Mouse (Mus musculus): ENCODE measurements around the gene Klk1b5.
"Not testable (repeated sequence)": the region's sequence is repeated elsewhere in the genome, so short reads cannot be mapped to it uniquely, and the experiment has no call there.

Klk1b5 gene

GRCm38 (mm10) chr7:44215645-44216044, at the start of gene Klk1b5:
Gene Klk1b5 (plus strand): TSS chr7:44215945.
- DNase-seq (ENCODE audit: low read depth, low spot score), result no peak

DNA sequence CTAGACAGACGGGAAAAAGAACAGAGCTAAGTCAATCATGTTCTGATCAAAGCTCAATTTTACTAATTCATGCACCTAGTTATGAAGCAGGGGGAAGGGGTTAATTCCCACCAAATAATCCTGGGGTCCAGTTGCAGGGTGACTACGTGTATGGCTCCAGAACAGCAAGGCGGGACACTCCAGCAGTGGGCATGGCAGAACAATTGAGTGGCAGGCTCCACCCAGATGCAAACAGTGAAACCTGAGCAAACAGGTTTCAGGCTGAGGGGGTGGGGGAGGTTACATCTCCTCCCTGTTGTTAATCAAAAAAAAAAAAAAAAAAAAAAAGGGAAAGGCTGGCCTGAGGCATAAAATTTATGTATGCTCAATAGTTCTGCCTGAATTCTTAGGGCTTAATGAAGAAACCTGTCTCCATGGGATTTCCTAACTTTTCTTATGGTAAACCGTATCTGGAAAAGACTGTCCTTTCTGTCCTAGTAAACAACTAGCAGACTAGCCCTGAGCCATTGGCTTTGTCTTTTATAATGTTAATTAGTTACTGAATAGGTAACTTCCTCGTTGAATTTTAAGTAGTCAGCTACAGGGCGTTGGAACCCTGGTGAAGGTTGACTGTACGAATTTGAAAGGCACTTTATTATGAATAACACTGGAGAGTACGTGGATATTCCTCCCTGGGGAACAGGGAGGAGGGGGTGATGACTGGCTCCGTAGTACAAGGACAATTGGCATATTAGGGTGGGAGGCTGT, 36.3 kb upstream of the Klk1b5 start:
- peak; percentile 61 for DNase-seq (ENCODE audit: low read depth, low spot score)

DNA sequence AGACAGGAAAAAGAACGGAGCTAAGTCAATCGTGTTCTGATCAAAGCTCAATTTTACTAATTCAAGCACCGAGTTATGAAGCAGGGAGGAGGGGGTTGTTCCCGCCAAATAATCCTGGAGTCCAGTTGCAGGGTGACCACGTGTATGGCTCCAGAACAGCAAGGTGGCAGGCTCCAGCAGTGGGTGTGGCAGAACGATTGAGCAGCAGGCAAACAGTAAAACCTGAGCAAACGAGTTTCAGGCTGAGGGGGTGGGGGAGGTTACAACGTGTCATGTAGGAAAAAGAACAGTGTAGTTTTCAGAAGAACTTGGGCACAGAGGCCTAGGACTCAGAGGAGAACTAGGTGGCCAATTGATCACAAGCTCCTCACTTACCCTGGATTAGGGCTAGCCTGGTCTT, 29.2 kb upstream of the Klk1b5 start:
- DNase-seq (ENCODE audit: low read depth, low spot score), result not testable (repeated sequence)

GRCm38 (mm10) chr7:44187936-44188335, 27.8 kb upstream of the Klk1b5 start, which contains the start of gene Klk1b24:
Gene Klk1b24 (plus strand): TSS chr7:44188236.
- DNase-seq (ENCODE audit: low read depth, low spot score), result not testable (repeated sequence)

DNA sequence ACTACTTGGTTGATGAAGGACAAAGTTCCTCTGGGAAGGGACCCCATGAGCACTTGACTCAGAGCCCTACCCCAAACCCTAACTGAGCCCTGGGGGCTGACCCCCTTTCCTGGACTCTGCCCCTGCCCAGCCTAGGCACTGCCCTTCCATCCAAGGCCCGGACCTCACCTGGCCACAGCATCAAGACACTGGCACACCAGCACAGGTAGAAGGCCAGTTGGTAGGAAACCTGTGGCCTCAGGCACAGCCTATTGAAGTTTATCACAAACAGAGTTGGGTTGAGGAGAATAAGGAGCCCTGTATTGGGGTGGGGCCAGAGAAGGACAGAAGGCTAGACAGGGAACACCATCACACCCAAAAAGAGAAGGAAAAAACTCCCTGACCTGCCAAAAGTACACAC, 22.3 kb upstream of the Klk1b5 start:
- DNase-seq (ENCODE audit: low read depth, low spot score), result not testable (repeated sequence)

DNA sequence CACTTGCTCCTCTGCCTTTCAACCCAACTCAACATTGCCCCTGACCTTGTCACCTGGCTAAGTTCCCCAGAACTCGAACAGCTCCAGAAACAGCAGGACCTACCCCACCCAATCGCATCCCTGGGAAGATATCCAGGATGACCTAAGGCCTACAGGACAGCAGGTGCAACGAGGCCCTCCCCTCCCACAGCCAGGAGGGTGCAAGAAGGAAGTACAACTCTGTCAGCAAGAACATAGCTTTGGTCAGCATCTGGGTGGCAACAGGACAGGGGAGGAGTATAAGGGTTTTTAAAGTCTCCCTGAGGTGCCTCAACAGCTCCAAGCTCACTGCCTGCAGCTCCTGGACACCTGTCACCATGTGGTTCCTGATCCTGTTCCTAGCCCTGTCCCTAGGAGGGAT, 17.9 kb upstream of the Klk1b5 start, which contains the start of gene Klk1b3:
TSS of gene Klk1b3 (plus strand) at position 301 of the 400 bp plus-strand sequence.
- no peak for DNase-seq (ENCODE audit: low read depth, low spot score)

GRCm38 (mm10) chr7:44207135-44207534, 8.6 kb upstream of the Klk1b5 start, which contains the start of gene Klk1b4:
Gene Klk1b4 (plus strand): TSS chr7:44207435.
- not testable (repeated sequence) for DNase-seq (ENCODE audit: low read depth, low spot score)

DNA sequence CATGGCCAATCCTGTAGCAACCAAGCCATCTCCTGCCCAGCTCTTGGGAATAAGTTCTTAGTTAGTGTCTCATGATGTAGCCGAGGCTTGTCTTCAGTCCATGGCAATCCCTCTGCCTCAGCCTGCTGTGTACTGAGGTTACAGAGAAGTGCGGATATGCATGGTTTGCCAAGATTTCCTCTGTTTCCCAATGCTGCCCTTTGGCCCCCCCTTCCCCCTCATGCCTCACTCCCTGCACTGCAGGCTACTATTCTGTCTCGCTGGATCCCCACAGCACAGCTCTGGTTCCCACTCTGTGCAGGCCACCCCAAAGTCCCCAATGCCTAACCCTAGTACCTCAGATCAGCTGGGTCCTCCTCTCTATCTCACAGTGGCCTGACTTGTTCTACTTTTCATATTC, 7.4 kb upstream of the Klk1b5 start:
- no peak for DNase-seq (ENCODE audit: low read depth, low spot score)

DNA sequence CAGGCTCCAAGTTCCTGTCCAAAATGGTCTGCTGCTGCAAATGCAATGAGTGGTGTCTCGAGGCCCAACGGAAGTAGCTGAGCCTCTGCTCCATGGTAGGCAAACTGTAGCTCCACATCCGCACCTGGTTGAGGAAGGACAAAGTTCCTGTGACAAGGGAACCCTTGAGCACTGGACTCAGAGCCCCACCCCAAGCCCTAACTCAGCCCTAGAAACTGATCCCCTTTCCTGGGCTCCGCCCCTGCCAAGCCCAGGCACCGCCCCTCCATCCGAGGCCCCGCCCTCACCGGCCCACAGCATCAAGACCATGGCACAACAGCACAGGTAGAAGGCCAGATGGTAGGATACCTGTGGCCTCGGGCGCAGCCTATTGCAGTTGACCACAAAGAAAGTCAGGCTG, 5.9 kb downstream of the Klk1b5 start:
- DNase-seq (ENCODE audit: low read depth, low spot score), result peak; percentile 18

- DNase-seq (ENCODE audit: low read depth, low spot score), result not testable (repeated sequence)
Observed at GRCm38 (mm10) chr7:44222335-44222734, 6.6 kb downstream of the Klk1b5 start.

DNA sequence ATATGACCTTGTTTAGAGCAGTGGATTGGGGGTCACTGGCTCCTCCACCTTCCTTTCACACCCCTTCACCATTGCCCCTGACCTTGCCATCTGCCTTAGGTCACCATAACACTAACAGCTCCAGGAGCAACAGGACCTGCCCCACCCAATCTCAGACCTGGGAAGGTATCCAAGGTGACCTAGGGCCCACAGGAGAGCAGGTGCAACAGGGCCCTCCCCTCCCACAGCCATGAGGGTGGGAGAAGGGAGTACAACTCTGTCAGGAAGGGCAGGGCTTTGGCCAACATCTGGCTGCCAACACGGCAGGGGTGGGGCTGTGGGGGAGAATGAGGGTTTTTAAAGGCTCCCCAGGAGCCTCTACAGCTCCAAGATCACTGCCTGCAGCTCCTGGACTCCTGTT, 9.3 kb downstream of the Klk1b5 start, which contains the start of gene Klk1:
TSS of gene Klk1 (plus strand) at position 285 of the 400 bp plus-strand sequence.
- peak; percentile 87 for DNase-seq (ENCODE audit: low read depth, low spot score)

GRCm38 (mm10) chr7:44235909-44236308, 20.2 kb downstream of the Klk1b5 start, which contains the start of gene Gm36864:
Gene Gm36864 (plus strand): TSS chr7:44236177.
- DNase-seq (ENCODE audit: low read depth, low spot score), result no peak

DNA sequence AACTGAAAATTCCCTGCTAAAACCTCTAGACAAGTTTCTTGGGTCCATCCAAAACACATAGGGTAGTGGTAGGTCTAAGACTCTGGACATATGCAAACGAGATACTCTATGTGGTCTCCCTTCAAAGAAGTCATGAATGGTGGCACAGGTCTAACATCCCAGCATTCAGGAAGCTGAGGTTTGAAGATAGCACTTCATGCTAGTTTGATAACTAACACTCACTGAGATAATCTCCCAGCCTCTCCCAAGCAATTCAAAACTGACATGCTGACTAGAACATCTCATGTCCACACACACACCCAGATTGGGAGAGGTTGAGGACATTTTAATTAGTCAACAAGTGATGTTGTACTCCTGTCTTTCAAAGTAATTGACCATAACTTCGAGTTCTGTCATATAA, 24.2 kb downstream of the Klk1b5 start:
- DNase-seq (ENCODE audit: low read depth, low spot score), result no peak

- peak; percentile 54 for DNase-seq (ENCODE audit: low read depth, low spot score)
Observed at GRCm38 (mm10) chr7:44240712-44241111, 25.0 kb downstream of the Klk1b5 start.

- DNase-seq (ENCODE audit: low read depth, low spot score), result no peak
Observed at GRCm38 (mm10) chr7:44241163-44241562, 25.4 kb downstream of the Klk1b5 start.

GRCm38 (mm10) chr7:44244080-44244479, 28.3 kb downstream of the Klk1b5 start:
- DNase-seq (ENCODE audit: low read depth, low spot score), result no peak

- DNase-seq (ENCODE audit: low read depth, low spot score), result peak; percentile 93
Observed at GRCm38 (mm10) chr7:44246055-44246983, 30.6 kb downstream of the Klk1b5 start, which contains the start of the genes 1700028J19Rik and 2410002F23Rik. Gene 1700028J19Rik (minus strand): TSS chr7:44246695. Gene 2410002F23Rik (plus strand): TSS chr7:44246722.

- peak; percentile 79 for DNase-seq (ENCODE audit: low read depth, low spot score)
Observed at GRCm38 (mm10) chr7:44246984-44247470, 31.3 kb downstream of the Klk1b5 start.

GRCm38 (mm10) chr7:44247971-44248370, 32.2 kb downstream of the Klk1b5 start:
- DNase-seq (ENCODE audit: low read depth, low spot score), result no peak

GRCm38 (mm10) chr7:44249248-44249647, 33.5 kb downstream of the Klk1b5 start:
- no peak for DNase-seq (ENCODE audit: low read depth, low spot score)

- not testable (repeated sequence) for DNase-seq (ENCODE audit: low read depth, low spot score)
Observed at GRCm38 (mm10) chr7:44250732-44251275, 35.1 kb downstream of the Klk1b5 start.
